Mouse (Mus musculus) frontal cortex, postnatal 14 days (tissue): Measurements from ENCODE around the gene Eya2.
"Not testable (repeated sequence)": the region's sequence is repeated elsewhere in the genome, so short reads cannot be mapped to it uniquely, and the experiment has no call there.

Experiments used
- DNase-seq, 2 experiments: peaks; one replicate each; pipeline ENCODE4 v3.0.0; 2022; ENCODE audit warnings: low spot score in 2 of 2

Eya2 gene

GRCm38 (mm10) chr2:165782324-165782723, 187.5 kb downstream of the Eya2 start:
- peak; percentile 70 to 86 for DNase-seq

GRCm38 (mm10) chr2:165785312-165786036, 190.6 kb downstream of the Eya2 start:
- no peak for DNase-seq

GRCm38 (mm10) chr2:165786467-165786866, 191.6 kb downstream of the Eya2 start:
- DNase-seq = no peak

- DNase-seq = peak; percentile 62
Observed at GRCm38 (mm10) chr2:165788005-165788404, 193.2 kb downstream of the Eya2 start.

GRCm38 (mm10) chr2:165788796-165789195, 194.0 kb downstream of the Eya2 start:
- no peak for DNase-seq

GRCm38 (mm10) chr2:165789667-165790066, 194.8 kb downstream of the Eya2 start:
- DNase-seq = no peak

GRCm38 (mm10) chr2:165791026-165791425, 196.2 kb downstream of the Eya2 start:
- no peak for DNase-seq

- peak in 1 of 2 experiments; percentile 43 for DNase-seq
Observed at GRCm38 (mm10) chr2:165791657-165792056, 196.8 kb downstream of the Eya2 start.

GRCm38 (mm10) chr2:165792431-165793282, 197.8 kb downstream of the Eya2 start:
- DNase-seq = no peak

GRCm38 (mm10) chr2:165793283-165793638, 198.4 kb downstream of the Eya2 start:
- no peak for DNase-seq

- DNase-seq = no peak
Observed at GRCm38 (mm10) chr2:165797876-165798275, 203.0 kb downstream of the Eya2 start.

- DNase-seq = not testable (repeated sequence)
Observed at GRCm38 (mm10) chr2:165800174-165800573, 205.3 kb downstream of the Eya2 start.

GRCm38 (mm10) chr2:165808179-165808975, 213.5 kb downstream of the Eya2 start:
- no peak for DNase-seq

GRCm38 (mm10) chr2:165809091-165809490, 214.3 kb downstream of the Eya2 start:
- no peak for DNase-seq

- DNase-seq = no peak
Observed at GRCm38 (mm10) chr2:165809901-165810477, 215.2 kb downstream of the Eya2 start.

- peak in 1 of 2 experiments; percentile 45 for DNase-seq
Observed at GRCm38 (mm10) chr2:165811536-165811935, 216.7 kb downstream of the Eya2 start.

- DNase-seq = no peak
Observed at GRCm38 (mm10) chr2:165812889-165813288, 218.1 kb downstream of the Eya2 start.

- no peak for DNase-seq
Observed at GRCm38 (mm10) chr2:165815103-165815880, 220.5 kb downstream of the Eya2 start.

- peak in 1 of 2 experiments; percentile 41 for DNase-seq
Observed at GRCm38 (mm10) chr2:165817437-165817836, 222.6 kb downstream of the Eya2 start.

- DNase-seq = no peak
Observed at GRCm38 (mm10) chr2:165818570-165818969, 223.7 kb downstream of the Eya2 start.
